8 mouse cellular contexts compared by ENCODE assay signal in genomic region chr11:62997718-62998281, GRCm38 (mm10). TPM values are rescaled to one million over a fixed set of nuclear protein-coding genes. Genes with fewer than 3 reads are reported as not detected.
DNase-seq lines count a peak whose midpoint lies in the region; ATAC-seq and TF ChIP-seq lines count a peak whose summit lies in the region.

No protein-coding gene starts in this region.

- no peaks in the 10 kb centered on the region for H3K9me3 ChIP-seq in hindbrain, embryonic 13.5 days
- no peaks in the 10 kb centered on the region for H3K9me3 ChIP-seq in hindbrain, embryonic 12.5 days (replicated peaks)
- H3K9me3 ChIP-seq in limb, embryonic 14.5 days (ENCODE audit: control insufficient read depth, low read length) = no peaks in the 10 kb centered on the region

- no peaks in the 10 kb centered on the region for H3K36me3 ChIP-seq in hindbrain, embryonic 13.5 days
- H3K36me3 ChIP-seq in hindbrain, embryonic 12.5 days = no peaks in the 10 kb centered on the region
- no peaks in the 10 kb centered on the region for H3K36me3 ChIP-seq in limb, embryonic 14.5 days (ENCODE audit: control insufficient read depth, insufficient read depth, low read length)

- peak; percentile 46 to 73 for DNase-seq in cerebellum, adult 2 months
- DNase-seq in gastrocnemius, postnatal 4 days (ENCODE audit: low spot score in 2 of 2) = peak; percentile 43 to 81
- peak; percentile 28 for DNase-seq in kidney, adult 11 months
- DNase-seq in limb, embryonic 14.5 days (ENCODE audit: low spot score) = peak; percentile 83
- DNase-seq in right cerebral cortex, postnatal 10 days (ENCODE audit: low spot score in 2 of 2) = peak; percentile 55 to 70
- DNase-seq in c-Kit-positive CD71-positive TER-119-positive erythroid progenitor cells, embryonic 14.5 days (ENCODE audit: low spot score) = no peak

- WGBS in hindbrain, embryonic 13.5 days = 49% methylated on average over 11 of the region's 11 CpGs
- 55% methylated on average over 11 of the region's 11 CpGs for whole genome bisulfite sequencing in hindbrain, embryonic 12.5 days
- 12% methylated on average over 11 of the region's 11 CpGs for WGBS in cerebellum, adult 2 months
- WGBS in limb, embryonic 14.5 days = 50% methylated on average over 11 of the region's 11 CpGs

- H3K4me1 ChIP-seq in hindbrain, embryonic 13.5 days (replicated peaks) = peaks cover 12% of the 10 kb centered on the region
- 0 out of 2 replicates have a peak, but pooled peaks cover 4% of the 10 kb centered on the region for H3K4me1 ChIP-seq in hindbrain, embryonic 12.5 days
- peaks cover 4% of the 10 kb centered on the region; the same call in 1 of the 2 replicates for H3K4me1 ChIP-seq in cerebellum, adult 2 months (ENCODE audit: control insufficient read depth, insufficient read depth, low read length)
- peaks cover 31% of the 10 kb centered on the region for H3K4me1 ChIP-seq in limb, embryonic 14.5 days (ENCODE audit: control insufficient read depth, insufficient read depth, low read length)

- H3K4me3 ChIP-seq in hindbrain, embryonic 13.5 days = no peak overlapping the region
- no peak overlapping the region for H3K4me3 ChIP-seq in hindbrain, embryonic 12.5 days
- H3K4me3 ChIP-seq in cerebellum, adult 2 months (replicated peaks; ENCODE audit: insufficient read depth, low read depth, low read length) = no peak overlapping the region
- no peak overlapping the region for H3K4me3 ChIP-seq in limb, embryonic 14.5 days (replicated peaks; ENCODE audit: low read length)

- no peak for ATAC-seq in hindbrain, embryonic 13.5 days (ENCODE audit: low FRiP score)
- ATAC-seq in hindbrain, embryonic 12.5 days (ENCODE audit: low FRiP score) = no peak
- ATAC-seq in limb, embryonic 14.5 days (ENCODE audit: low FRiP score, low read depth) = peak; percentile 87

- TF ChIP-seq POLR2A in cerebellum, adult 2 months (IDR thresholded peaks at IDR 0.05; ENCODE audit: borderline replicate concordance, insufficient read depth, low read length) = no peak
- TF ChIP-seq POLR2A in limb, embryonic 14.5 days (IDR thresholded peaks at IDR 0.05; ENCODE audit: borderline replicate concordance, extremely low read depth, insufficient read depth, insufficient read length) = no peak

- TF ChIP-seq CTCF in cerebellum, adult 2 months (IDR thresholded peaks at IDR 0.05; ENCODE audit: borderline replicate concordance, insufficient read depth, low read depth, low read length) = no peak

- H3K27me3 ChIP-seq in hindbrain, embryonic 13.5 days = no peaks in the 10 kb centered on the region
- H3K27me3 ChIP-seq in hindbrain, embryonic 12.5 days = no peaks in the 10 kb centered on the region
- H3K27me3 ChIP-seq in cerebellum, adult 2 months (ENCODE audit: control insufficient read depth, insufficient read depth, low read length) = no peaks in the 10 kb centered on the region
- no peaks in the 10 kb centered on the region for H3K27me3 ChIP-seq in limb, embryonic 14.5 days (ENCODE audit: control insufficient read depth, insufficient read depth, low read length)

- no peak overlapping the region; the same call in 1 of the 2 replicates for H3K9ac ChIP-seq in hindbrain, embryonic 13.5 days
- no peak overlapping the region for H3K9ac ChIP-seq in hindbrain, embryonic 12.5 days
- no peak overlapping the region for H3K9ac ChIP-seq in limb, embryonic 14.5 days (ENCODE audit: low read depth, low read length, severe bottlenecking)

- peak overlapping the region; percentile 31; the same call in 1 of the 2 replicates for H3K27ac ChIP-seq in hindbrain, embryonic 13.5 days
- no peak overlapping the region for H3K27ac ChIP-seq in hindbrain, embryonic 12.5 days
- H3K27ac ChIP-seq in cerebellum, adult 2 months (ENCODE audit: insufficient read depth, low read length) = no peak overlapping the region
- H3K27ac ChIP-seq in limb, embryonic 14.5 days (replicated peaks; ENCODE audit: low read depth, low read length) = peak overlapping the region; percentile 89

- no peak overlapping the region for H3K4me2 ChIP-seq in hindbrain, embryonic 13.5 days
- H3K4me2 ChIP-seq in hindbrain, embryonic 12.5 days (replicated peaks) = no peak overlapping the region
- H3K4me2 ChIP-seq in limb, embryonic 14.5 days (replicated peaks; ENCODE audit: low read depth, low read length, severe bottlenecking) = peak overlapping the region; percentile 23

RNA-seq across cellular contexts. Expression of gene Cdrt4, which starts 46.8 kb away (rescaled TPM):
- 0.32 TPM in 1 of 2 replicates, not detected in the other for polyA plus RNA-seq in hindbrain, embryonic 13.5 days (2015; fragmentation: Nextera tagmentation; extraction: Ambion mirVana)
- polyA plus RNA-seq in hindbrain, embryonic 12.5 days (2016; fragmentation: Nextera tagmentation; extraction: Ambion mirVana) = not detected in 2 replicates
- polyA plus RNA-seq in cerebellum, adult 2 months (2012; rRNA removed) = 0.26 TPM in 1 of 2 replicates, not detected in the other
- under 1 TPM in 1 of 2 experiments, not detected in 1; 0.66 TPM for total RNA-seq in gastrocnemius, postnatal 4 days (2021)
- 0.52 TPM in 1 of 2 replicates, not detected in the other for polyA plus RNA-seq in limb, embryonic 14.5 days (2012; rRNA removed)
- 0.36 and 0.58 TPM in 2 replicates for polyA plus RNA-seq in limb, embryonic 14.5 days (2014; fragmentation: Nextera tagmentation; extraction: Ambion mirVana)

Comparison
In these comparisons a context has a peak if more than half of its experiments do, and no peak if none do; other contexts are left out.
1. H3K27ac ChIP-seq: peak in hindbrain, embryonic 13.5 days (single experiment) and limb, embryonic 14.5 days (single experiment); none in hindbrain, embryonic 12.5 days (single experiment) and cerebellum, adult 2 months (single experiment).